Mouse (Mus musculus): ENCODE data around the gene AC134908.4. TPM values are rescaled to one million over a fixed set of nuclear protein-coding genes. Genes with fewer than 3 reads are reported as not detected.
"Not testable (repeated sequence)": the region's sequence is repeated elsewhere in the genome, so short reads cannot be mapped to it uniquely, and the experiment has no call there.

The AC134908.4 gene
- polyA plus RNA-seq, 1 experiment: 0.12 TPM

DNA sequence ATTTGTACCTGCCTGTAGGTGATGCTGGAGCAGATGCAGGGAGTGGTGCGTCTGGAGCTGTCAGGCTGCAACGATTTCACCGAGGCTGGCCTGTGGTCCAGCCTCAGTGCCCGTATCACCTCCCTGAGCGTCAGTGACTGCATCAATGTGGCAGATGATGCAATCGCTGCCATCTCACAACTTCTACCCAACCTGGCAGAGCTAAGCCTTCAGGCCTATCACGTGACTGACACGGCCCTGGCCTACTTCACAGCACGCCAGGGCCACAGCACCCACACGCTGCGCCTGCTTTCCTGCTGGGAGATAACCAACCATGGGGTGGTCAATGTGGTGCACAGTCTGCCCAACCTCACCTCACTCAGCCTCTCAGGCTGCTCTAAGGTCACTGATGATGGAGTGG lies 22.2 kb upstream of the AC134908.4 start:
- TF ChIP-seq POLR2A (IDR thresholded peaks at IDR 0.05; ENCODE audit: borderline replicate concordance, extremely low read depth, insufficient read depth, insufficient read length, poor library complexity, severe bottlenecking) (no peak), CTCF (IDR thresholded peaks at IDR 0.05; ENCODE audit: borderline replicate concordance, extremely low read depth, insufficient read depth, insufficient read length) (no peak)
- no peak for DNase-seq (ENCODE audit: low read depth)

DNA sequence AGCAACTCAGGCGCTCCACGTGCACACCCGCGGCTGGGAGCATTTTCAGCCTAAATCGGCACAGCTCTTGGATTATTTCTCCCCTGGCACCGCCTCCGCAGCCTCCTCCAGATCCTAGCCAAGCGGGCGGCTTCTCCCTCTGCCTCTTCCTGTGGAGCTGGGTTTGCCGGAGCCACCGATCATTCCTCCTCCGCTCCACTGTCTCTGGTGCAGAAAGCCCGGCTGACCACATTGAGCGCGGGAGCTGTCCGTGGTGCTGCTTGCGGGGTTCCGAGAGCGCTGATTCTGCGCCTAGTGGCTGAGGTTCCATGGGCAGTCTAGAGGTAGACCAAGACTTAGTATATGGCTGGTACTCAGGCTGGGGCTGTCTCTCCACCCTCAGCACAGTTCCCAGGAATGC lies 18.0 kb upstream of the AC134908.4 start:
- TF ChIP-seq CTCF (IDR thresholded peaks at IDR 0.05; ENCODE audit: borderline replicate concordance, extremely low read depth, insufficient read depth, insufficient read length): peak; percentile 54; the same call in 1 of the 2 replicates
- no peak for TF ChIP-seq POLR2A (IDR thresholded peaks at IDR 0.05; ENCODE audit: borderline replicate concordance, extremely low read depth, insufficient read depth, insufficient read length, poor library complexity, severe bottlenecking)

DNA sequence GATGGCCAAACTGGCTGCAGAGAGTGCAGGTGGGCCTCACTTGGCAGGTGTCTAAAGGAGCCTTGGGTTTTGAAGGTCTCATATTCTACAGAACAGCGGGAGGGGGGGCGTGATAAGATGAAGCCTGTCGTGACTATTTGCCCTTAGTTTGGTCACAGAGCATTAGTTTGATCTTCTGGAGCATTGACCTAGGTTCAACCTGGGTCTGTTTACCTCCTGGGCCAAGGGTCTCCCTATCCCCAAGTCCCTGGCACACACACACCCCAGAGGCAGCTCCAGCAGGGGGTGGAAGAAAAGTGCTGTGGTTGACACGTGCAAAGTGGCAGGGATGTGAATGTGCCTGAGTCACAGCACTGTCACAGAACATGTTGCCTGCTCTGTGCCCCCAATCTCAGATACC lies 15.4 kb upstream of the AC134908.4 start:
- no peak for TF ChIP-seq CTCF (IDR thresholded peaks at IDR 0.05; ENCODE audit: borderline replicate concordance, extremely low read depth, insufficient read depth, insufficient read length)
- TF ChIP-seq POLR2A (IDR thresholded peaks at IDR 0.05; ENCODE audit: borderline replicate concordance, extremely low read depth, insufficient read depth, insufficient read length, poor library complexity, severe bottlenecking): no peak
- no peak for DNase-seq (ENCODE audit: low read depth)

More for the DNA sequence above, 18.0 kb upstream of the AC134908.4 start:
- peak; percentile 67 for DNase-seq (ENCODE audit: low read depth)

DNA sequence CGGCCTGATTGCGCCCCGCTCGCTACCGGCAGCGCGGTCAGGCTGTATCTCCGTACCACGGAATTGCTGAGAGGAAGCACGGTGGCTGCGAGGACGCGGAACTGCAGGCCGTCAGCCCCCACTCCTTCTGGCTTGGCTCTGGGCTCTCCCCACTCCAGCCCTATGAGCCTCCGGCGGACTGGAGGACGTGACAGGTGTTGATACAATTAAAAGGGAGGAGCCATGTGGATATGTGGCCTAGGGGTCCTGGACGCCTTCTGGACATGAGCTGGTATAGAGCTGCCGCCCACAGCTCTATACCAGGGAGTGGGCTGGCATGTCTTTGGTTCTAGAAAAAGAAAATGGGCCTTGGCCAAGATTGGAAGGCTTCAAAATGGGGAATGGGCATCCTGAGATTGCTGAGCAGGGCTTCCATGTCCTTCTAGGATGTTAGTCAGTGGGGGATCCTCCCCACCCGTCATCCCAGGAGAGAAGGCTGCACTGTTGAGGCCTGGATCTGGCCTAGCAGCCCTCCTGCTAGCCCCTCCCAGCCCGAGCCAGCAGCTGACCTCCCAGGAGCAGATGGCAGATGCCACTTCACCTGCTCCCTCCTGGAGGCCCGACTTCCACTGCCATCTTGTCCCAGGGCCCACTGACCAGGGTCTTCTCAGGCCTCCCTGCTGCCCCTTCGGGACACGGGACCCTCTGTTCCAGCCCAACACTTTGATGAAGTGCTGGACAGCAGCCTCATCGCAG lies 14.3 kb upstream of the AC134908.4 start:
- peak; percentile 79 for DNase-seq (ENCODE audit: low read depth)
- TF ChIP-seq CTCF (IDR thresholded peaks at IDR 0.05; ENCODE audit: borderline replicate concordance, extremely low read depth, insufficient read depth, insufficient read length) (no peak), POLR2A (IDR thresholded peaks at IDR 0.05; ENCODE audit: borderline replicate concordance, extremely low read depth, insufficient read depth, insufficient read length, poor library complexity, severe bottlenecking) (no peak)

DNA sequence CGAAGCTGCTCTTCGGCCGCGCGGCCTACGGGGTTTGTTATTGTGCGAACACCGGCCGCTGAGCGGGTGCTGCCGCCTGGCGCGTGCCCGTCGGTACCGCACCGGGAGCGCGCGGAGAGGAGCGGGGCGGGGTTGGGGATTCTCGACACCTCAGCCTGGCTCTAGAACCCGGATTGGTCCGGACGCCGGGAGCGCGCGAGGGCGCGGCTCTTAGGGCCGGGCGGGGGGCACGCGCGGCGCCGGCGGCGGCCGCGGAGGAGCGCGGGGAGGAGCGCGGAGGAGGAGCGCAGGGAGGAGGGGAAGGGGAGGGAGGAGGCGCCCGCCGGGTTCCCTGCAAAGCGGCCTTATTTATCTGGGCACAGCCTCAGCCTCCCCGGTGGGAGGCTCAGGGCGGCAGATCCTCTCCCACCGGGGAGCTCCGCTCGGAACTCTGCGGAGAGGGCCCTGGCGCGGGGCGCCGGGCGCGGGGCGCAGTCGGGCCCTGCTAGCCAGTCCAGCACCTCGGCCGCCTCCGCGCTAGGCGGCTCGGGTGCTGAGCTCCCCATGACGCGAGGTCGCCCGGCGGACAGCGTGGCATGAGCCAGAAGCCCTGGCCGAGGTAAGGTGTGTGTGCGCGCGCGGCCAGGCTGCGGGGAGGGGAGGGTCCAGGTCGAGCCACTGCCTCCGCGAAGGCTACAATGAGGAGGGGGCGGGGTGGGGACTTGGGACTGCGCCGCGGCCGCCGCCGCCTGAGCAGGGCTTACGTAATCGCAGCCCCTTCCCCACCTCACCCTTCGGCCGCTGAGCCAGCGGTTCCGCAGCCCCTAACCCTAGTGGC lies 13.5 kb upstream of the AC134908.4 start, which contains the start of gene Fbxl16:
Gene Fbxl16, plus strand, starts transcription at position 297 of the 817 bp plus-strand sequence.
- DNase-seq (ENCODE audit: low read depth): peak; percentile 98
- TF ChIP-seq CTCF (IDR thresholded peaks at IDR 0.05; ENCODE audit: borderline replicate concordance, extremely low read depth, insufficient read depth, insufficient read length) (peak; percentile 17; the same call in 1 of the 2 replicates), POLR2A (IDR thresholded peaks at IDR 0.05; ENCODE audit: borderline replicate concordance, extremely low read depth, insufficient read depth, insufficient read length, poor library complexity, severe bottlenecking) (peak; percentile 68)

DNA sequence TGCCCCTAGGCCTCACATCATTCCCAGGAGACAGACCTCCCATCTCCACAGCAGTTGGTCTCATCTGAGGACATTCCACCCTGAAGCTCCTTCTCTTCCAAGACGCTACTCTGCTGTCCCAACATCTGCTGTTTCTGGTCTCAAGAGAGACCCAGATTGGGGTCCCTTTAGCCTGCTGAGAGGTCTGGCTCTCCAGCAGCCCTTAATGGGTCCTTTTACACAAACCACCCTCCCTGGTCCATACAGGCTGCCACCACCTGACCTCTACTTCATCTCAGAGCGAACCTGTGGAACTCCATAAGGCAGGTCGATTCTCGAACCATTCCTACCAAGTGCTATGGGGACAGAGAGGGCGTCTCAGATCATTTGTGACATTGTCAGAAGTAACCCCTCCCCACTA lies 12.6 kb upstream of the AC134908.4 start:
- no peak for TF ChIP-seq CTCF (IDR thresholded peaks at IDR 0.05; ENCODE audit: borderline replicate concordance, extremely low read depth, insufficient read depth, insufficient read length)
- no peak for TF ChIP-seq POLR2A (IDR thresholded peaks at IDR 0.05; ENCODE audit: borderline replicate concordance, extremely low read depth, insufficient read depth, insufficient read length, poor library complexity, severe bottlenecking)
- DNase-seq (ENCODE audit: low read depth): no peak

DNA sequence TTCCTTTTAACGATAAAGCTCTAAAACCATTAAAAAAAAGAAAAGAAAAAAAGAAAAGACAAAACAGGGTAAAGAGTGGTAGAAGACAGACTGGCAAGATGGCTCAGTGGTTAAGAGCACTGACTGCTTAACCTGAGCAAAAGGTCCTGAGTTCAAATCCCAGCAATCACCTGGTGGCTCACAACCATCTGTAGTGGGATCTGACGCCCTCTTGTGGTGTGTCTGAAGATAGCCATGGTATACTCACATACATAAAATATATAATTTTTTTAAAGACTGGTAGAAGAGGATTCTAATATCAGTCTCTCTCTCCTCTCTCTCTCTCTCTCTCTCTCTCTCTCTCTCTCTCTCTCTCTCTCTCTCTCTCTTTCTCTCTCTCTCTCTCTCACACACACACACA lies 12.0 kb upstream of the AC134908.4 start:
- not testable (repeated sequence) for DNase-seq (ENCODE audit: low read depth)
- TF ChIP-seq CTCF (IDR thresholded peaks at IDR 0.05; ENCODE audit: borderline replicate concordance, extremely low read depth, insufficient read depth, insufficient read length): peak; percentile 9; the same call in 1 of the 2 replicates

DNA sequence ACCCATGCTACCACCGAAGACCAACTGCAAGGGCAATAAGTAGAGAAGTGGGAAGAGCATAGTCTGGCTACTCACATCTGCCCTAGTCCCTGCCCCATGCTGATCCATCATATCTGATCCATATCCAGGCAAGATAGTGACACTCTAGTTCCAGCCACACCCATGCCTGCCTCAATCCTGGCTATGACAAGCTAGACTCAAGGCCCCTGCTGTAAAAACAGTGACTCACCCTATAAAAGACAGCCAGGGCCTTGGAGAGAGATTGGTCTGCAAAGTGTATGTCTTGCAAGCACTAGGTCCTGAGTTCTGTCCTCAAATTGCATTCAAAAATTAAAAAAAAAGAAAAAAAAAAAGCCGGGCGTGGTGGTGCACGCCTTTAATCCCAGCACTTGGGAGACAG lies 11.0 kb upstream of the AC134908.4 start:
- no peak for DNase-seq (ENCODE audit: low read depth)
- TF ChIP-seq POLR2A (IDR thresholded peaks at IDR 0.05; ENCODE audit: borderline replicate concordance, extremely low read depth, insufficient read depth, insufficient read length, poor library complexity, severe bottlenecking): no peak
- no peak for TF ChIP-seq CTCF (IDR thresholded peaks at IDR 0.05; ENCODE audit: borderline replicate concordance, extremely low read depth, insufficient read depth, insufficient read length)

DNA sequence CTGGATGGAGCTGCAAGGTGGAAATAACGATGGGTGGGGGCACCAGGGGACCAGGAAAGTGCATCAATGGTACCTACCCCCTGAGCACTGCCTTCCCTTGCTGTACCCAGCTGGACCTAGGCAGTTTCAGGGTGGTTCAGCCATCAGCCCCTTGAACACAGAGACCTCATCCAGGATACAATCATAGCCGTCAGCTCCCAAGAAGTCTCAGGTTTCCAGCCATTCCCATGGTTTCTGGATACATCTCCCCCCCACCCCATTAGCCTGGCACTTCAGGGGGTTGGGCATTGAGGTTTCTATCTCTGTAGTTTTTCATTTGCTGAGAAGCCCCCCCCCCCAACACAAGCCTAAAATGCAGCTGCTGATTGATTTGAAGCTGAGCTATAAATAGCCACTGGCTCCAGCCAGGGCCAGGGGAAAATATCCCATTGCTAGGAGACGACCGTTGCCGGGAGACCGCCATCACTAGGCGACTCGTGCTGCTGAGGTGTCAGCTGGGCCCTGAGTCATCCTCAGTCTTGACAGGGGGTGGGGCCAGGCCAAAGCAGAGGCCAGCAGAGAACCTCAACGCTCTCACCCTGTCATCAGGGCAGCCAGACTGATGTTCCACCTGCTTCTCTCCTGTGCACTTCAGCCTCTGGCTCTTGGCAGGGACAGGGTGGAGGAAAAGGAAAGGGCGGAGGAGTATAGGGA lies 7.5 kb upstream of the AC134908.4 start:
- TF ChIP-seq POLR2A (IDR thresholded peaks at IDR 0.05; ENCODE audit: borderline replicate concordance, extremely low read depth, insufficient read depth, insufficient read length, poor library complexity, severe bottlenecking) (no peak), CTCF (IDR thresholded peaks at IDR 0.05; ENCODE audit: borderline replicate concordance, extremely low read depth, insufficient read depth, insufficient read length) (no peak)
- peak; percentile 96 for DNase-seq (ENCODE audit: low read depth)

DNA sequence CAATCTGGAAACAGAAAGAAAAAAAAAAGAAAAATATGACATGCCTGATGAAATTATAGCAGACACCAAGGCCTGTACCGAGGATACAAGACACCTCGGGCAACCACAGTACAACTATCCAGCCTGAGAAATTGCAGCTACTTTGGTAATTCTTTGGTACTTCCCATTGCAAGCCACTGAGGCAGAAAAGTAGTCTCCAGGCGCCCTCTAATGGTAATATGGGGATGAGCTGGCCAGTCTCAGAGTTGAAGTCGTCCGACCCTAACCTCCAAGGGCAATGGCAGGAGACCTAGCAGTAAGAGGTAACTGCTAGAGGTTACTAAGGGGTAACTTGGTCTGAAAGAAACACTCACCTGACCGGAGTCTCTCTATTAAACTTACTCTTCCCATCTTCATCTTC lies 5.6 kb upstream of the AC134908.4 start:
- peak; percentile 86 for DNase-seq (ENCODE audit: low read depth)
- peak; percentile 87 for TF ChIP-seq CTCF (IDR thresholded peaks at IDR 0.05; ENCODE audit: borderline replicate concordance, extremely low read depth, insufficient read depth, insufficient read length)
- TF ChIP-seq POLR2A (IDR thresholded peaks at IDR 0.05; ENCODE audit: borderline replicate concordance, extremely low read depth, insufficient read depth, insufficient read length, poor library complexity, severe bottlenecking): no peak

DNA sequence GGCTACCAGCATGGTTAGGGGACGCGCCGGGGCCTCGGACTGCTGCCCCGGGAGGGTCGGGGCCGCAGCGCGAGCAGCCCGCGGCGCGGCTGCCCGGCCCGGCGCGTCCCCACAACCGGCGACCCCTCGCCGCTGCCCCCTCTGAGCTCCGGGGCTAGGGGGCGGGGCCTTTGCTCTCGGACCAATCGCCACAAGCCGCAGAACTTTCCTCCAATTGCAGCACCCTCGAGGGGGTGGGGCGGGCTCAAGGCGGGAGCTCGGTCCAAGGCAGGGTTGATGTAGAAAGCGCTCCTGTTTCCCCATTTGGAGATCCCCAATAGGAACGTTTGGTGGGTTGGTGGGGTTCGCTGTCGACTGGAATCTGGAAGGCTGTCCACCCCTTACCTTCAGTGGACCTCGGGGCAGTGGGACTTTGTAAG lies 1.5 kb upstream of the AC134908.4 start, which contains the start of gene Metrn:
Gene Metrn, minus strand, starts transcription at position 186 of the 419 bp plus-strand sequence.
- TF ChIP-seq CTCF (IDR thresholded peaks at IDR 0.05; ENCODE audit: borderline replicate concordance, extremely low read depth, insufficient read depth, insufficient read length): no peak
- TF ChIP-seq POLR2A (IDR thresholded peaks at IDR 0.05; ENCODE audit: borderline replicate concordance, extremely low read depth, insufficient read depth, insufficient read length, poor library complexity, severe bottlenecking): peak; percentile 52
- peak; percentile 93 for DNase-seq (ENCODE audit: low read depth)

Data from brain, embryonic 14.5 days (tissue).